Mouse (Mus musculus) retina, postnatal 7 days (tissue): Measurements from ENCODE around the gene Ehmt1.

Experiments
- DNase-seq: peaks from one replicate; pipeline ENCODE4 v3.0.0-alpha.2; 2012; ENCODE audit warnings: low read depth, low spot score

The Ehmt1 gene

GRCm38 (mm10) chr2:24912189-24912588, 7.2 kb downstream of the Ehmt1 start:
- no peak for DNase-seq

GRCm38 (mm10) chr2:24910481-24910880, 8.9 kb downstream of the Ehmt1 start:
- DNase-seq = no peak

- no peak for DNase-seq
These were observed 13.7 kb downstream of the Ehmt1 start for GRCm38 (mm10) chr2:24905653-24906155.

GRCm38 (mm10) chr2:24904823-24905652, 14.4 kb downstream of the Ehmt1 start:
- no peak for DNase-seq

- DNase-seq = no peak
These were observed 16.4 kb downstream of the Ehmt1 start for GRCm38 (mm10) chr2:24902999-24903398.

- DNase-seq = no peak
These were observed 18.4 kb downstream of the Ehmt1 start for GRCm38 (mm10) chr2:24901055-24901454.

GRCm38 (mm10) chr2:24899292-24899691, 20.1 kb downstream of the Ehmt1 start:
- no peak for DNase-seq

- DNase-seq = no peak
These were observed 22.7 kb downstream of the Ehmt1 start for GRCm38 (mm10) chr2:24896761-24897160.

GRCm38 (mm10) chr2:24894211-24894610, 25.2 kb downstream of the Ehmt1 start:
- DNase-seq = no peak

- DNase-seq = no peak
These were observed 27.1 kb downstream of the Ehmt1 start for GRCm38 (mm10) chr2:24892318-24892717.

- DNase-seq = no peak
These were observed 28.6 kb downstream of the Ehmt1 start for GRCm38 (mm10) chr2:24890541-24891447.

GRCm38 (mm10) chr2:24888895-24889294, 30.5 kb downstream of the Ehmt1 start:
- DNase-seq = no peak

GRCm38 (mm10) chr2:24880686-24881085, 38.7 kb downstream of the Ehmt1 start:
- no peak for DNase-seq

- DNase-seq = no peak
These were observed 48.5 kb downstream of the Ehmt1 start for GRCm38 (mm10) chr2:24870952-24871351.

- no peak for DNase-seq
These were observed 56.4 kb downstream of the Ehmt1 start for GRCm38 (mm10) chr2:24863010-24863409.

- peak; percentile 46 for DNase-seq
These were observed 67.0 kb downstream of the Ehmt1 start for GRCm38 (mm10) chr2:24852408-24852807.

- DNase-seq = no peak
These were observed 72.9 kb downstream of the Ehmt1 start for GRCm38 (mm10) chr2:24846557-24846956.

- DNase-seq = no peak
These were observed 74.2 kb downstream of the Ehmt1 start for GRCm38 (mm10) chr2:24845256-24845655.

GRCm38 (mm10) chr2:24830614-24831013, 88.8 kb downstream of the Ehmt1 start:
- DNase-seq = no peak

GRCm38 (mm10) chr2:24809746-24810145, 109.7 kb downstream of the Ehmt1 start:
- DNase-seq = no peak

- DNase-seq = no peak
These were observed 111.7 kb downstream of the Ehmt1 start for GRCm38 (mm10) chr2:24807691-24808090.

- DNase-seq = no peak
These were observed 112.4 kb downstream of the Ehmt1 start for GRCm38 (mm10) chr2:24807036-24807435.
